Mouse (Mus musculus) heart, adult 2 months (tissue): ENCODE measurements around the gene Atox1.
"Not testable (repeated sequence)": the region's sequence is repeated elsewhere in the genome, so short reads cannot be mapped to it uniquely, and the experiment has no call there.

Experiments
- CTCF ChIP-seq: fragments of 200-600 bp; IDR thresholded peaks from 2 replicates; pipeline ENCODE4 v1.8.1; 2022; ENCODE audit warnings: antibody characterized with exemption, mild to moderate bottlenecking, moderate library complexity
- EP300 ChIP-seq: fragments of 200-500 bp; IDR thresholded peaks from 2 replicates; pipeline ENCODE4 v1.6.1; 2011; ENCODE audit warnings: low read depth, low read length, control low read depth; ENCODE audit not compliant: insufficient read depth
- POLR2A ChIP-seq: fragments of 200-500 bp; IDR thresholded peaks from 2 replicates; pipeline ENCODE4 v1.6.1; 2011; ENCODE audit warnings: mild to moderate bottlenecking, low read depth, low read length, control low read depth; ENCODE audit not compliant: insufficient read depth

GRCm38 (mm10) chr11:55415731-55416130 is 45.3 kb downstream of the Atox1 start:
- TF ChIP-seq EP300, CTCF, POLR2A: not testable (repeated sequence)
